Mouse (Mus musculus) liver, embryonic 13.5 days (tissue): ENCODE data around the gene Slc23a2. TPM values are rescaled to one million over a fixed set of nuclear protein-coding genes. Genes with fewer than 3 reads are reported as not detected.

Experiments
- ATAC-seq: fragments of 200-750 bp; cut with Nextera tagmentation; 2 replicates; pipeline ENCODE4 v1.8.0; 2017; ENCODE audit warnings: low read depth, mild to moderate bottlenecking, moderate number of reproducible peaks, moderate library complexity
- DNase-seq: peaks from one replicate; pipeline ENCODE4 v3.0.0; 2022
- H3K27ac ChIP-seq: fragments of 300-500 bp; sonication (generic); 2 replicates; pipeline ENCODE4 v1.5.1; 2015; ENCODE audit warnings: moderate library complexity, mild to moderate bottlenecking, inconsistent platforms
- H3K27me3 ChIP-seq: fragments of 300-500 bp; sonication (generic); 2 replicates; pipeline ENCODE4 v1.6.1; 2015; ENCODE audit warnings: mild to moderate bottlenecking, inconsistent platforms
- H3K36me3 ChIP-seq: fragments of 300-500 bp; sonication (generic); 2 replicates; pipeline ENCODE4 v1.6.1; 2015; ENCODE audit warnings: mild to moderate bottlenecking, inconsistent platforms
- H3K4me1 ChIP-seq: fragments of 300-500 bp; sonication (generic); replicated peaks from 2 replicates; pipeline ENCODE4 v1.6.1; 2015; ENCODE audit warnings: inconsistent platforms
- H3K4me2 ChIP-seq: fragments of 300-500 bp; sonication (generic); 2 replicates; pipeline ENCODE4 v1.6.1; 2015; ENCODE audit warnings: inconsistent platforms, mild to moderate bottlenecking, moderate library complexity
- H3K4me3 ChIP-seq: fragments of 300-500 bp; sonication (generic); replicated peaks from 2 replicates; pipeline ENCODE4 v1.5.1; 2015; ENCODE audit warnings: mild to moderate bottlenecking, inconsistent platforms
- H3K9ac ChIP-seq: fragments of 300-500 bp; sonication (generic); 2 replicates; pipeline ENCODE4 v1.6.1; 2015; ENCODE audit warnings: mild to moderate bottlenecking, inconsistent platforms
- H3K9me3 ChIP-seq: fragments of 300-500 bp; sonication (generic); replicated peaks from 2 replicates; pipeline ENCODE4 v1.6.1; 2016; ENCODE audit warnings: inconsistent platforms
- WGBS: fragments of 180-500 bp; shearing (Covaris S2); methylation state at CpG from one replicate; pipeline ENCODE4 v1.1.7; 2015; ENCODE audit not compliant: insufficient replicate concordance; 5-methylcytosine and 5-hydroxymethylcytosine counted together
- polyA plus RNA-seq: library from polyadenylated mRNA; unstranded; fragments of >200 nt; fragmentation: Nextera tagmentation; extraction: Ambion mirVana; gene quantifications from 2 replicates; pipeline ENCODE4 v1.2.1, GENCODE M21; 2015

The Slc23a2 gene
- polyA plus RNA-seq, 1 experiment from 2014 or later: 2.8 TPM

DNA sequence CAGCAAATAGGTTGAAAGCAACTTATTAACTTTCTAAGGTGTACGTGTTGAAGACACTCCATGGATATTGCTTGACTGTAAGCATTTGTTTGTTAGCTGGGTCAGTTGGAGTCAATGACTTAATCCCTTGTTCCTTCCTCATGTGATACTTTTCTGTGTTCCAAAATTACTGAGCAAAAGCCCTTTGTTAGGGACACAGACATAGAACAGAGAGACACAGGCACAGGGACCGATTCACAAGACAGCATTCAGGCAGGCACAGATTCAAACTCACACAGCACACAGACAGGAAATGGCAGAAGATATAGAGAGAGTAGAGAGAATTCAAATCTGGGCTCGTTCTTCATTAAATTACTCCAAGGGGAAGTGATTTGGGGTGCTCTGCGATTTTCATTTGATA lies 97.5 kb downstream of the Slc23a2 start:
- H3K27ac ChIP-seq: no peak overlapping the region
- H3K4me1 ChIP-seq: peaks cover 28% of the 10 kb centered on the region
- H3K4me2 ChIP-seq: no peak overlapping the region
- no peaks in the 10 kb centered on the region for H3K27me3 ChIP-seq
- no peaks in the 10 kb centered on the region for H3K36me3 ChIP-seq
- 50% methylated on average over 4 of the region's 4 CpGs for WGBS
- ATAC-seq (no peak), DNase-seq (no peak)
- no peak overlapping the region for H3K4me3 ChIP-seq
- no peak overlapping the region for H3K9ac ChIP-seq
- H3K9me3 ChIP-seq: no peaks in the 10 kb centered on the region

DNA sequence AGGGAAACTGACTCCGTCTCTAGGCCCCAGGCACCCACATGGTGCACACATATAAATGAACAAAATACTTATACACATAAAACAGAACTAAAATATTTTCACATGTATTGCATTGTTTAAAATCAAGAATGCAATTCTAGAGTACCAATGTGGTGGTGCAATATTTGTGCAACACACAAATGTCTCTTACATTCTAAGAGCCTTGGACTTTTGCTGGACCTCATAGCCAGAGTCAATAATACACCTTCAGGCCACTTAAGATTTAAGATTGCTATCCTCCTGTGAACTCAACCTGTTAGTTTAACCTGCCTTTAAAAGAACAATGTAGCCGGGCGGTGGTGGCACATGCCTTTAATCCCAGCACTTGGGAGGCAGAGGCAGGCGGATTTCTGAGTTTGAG lies 98.2 kb downstream of the Slc23a2 start:
- Histone ChIP-seq H3K27ac (no peak overlapping the region), H3K4me1 (peaks cover 21% of the 10 kb centered on the region), H3K9ac (no peak overlapping the region), H3K27me3 (no peaks in the 10 kb centered on the region), H3K9me3 (no peaks in the 10 kb centered on the region), H3K4me3 (no peak overlapping the region), H3K4me2 (no peak overlapping the region), H3K36me3 (no peaks in the 10 kb centered on the region)
- 79% methylated on average over 4 of the region's 4 CpGs for WGBS
- ATAC-seq: no peak
- DNase-seq: no peak

DNA sequence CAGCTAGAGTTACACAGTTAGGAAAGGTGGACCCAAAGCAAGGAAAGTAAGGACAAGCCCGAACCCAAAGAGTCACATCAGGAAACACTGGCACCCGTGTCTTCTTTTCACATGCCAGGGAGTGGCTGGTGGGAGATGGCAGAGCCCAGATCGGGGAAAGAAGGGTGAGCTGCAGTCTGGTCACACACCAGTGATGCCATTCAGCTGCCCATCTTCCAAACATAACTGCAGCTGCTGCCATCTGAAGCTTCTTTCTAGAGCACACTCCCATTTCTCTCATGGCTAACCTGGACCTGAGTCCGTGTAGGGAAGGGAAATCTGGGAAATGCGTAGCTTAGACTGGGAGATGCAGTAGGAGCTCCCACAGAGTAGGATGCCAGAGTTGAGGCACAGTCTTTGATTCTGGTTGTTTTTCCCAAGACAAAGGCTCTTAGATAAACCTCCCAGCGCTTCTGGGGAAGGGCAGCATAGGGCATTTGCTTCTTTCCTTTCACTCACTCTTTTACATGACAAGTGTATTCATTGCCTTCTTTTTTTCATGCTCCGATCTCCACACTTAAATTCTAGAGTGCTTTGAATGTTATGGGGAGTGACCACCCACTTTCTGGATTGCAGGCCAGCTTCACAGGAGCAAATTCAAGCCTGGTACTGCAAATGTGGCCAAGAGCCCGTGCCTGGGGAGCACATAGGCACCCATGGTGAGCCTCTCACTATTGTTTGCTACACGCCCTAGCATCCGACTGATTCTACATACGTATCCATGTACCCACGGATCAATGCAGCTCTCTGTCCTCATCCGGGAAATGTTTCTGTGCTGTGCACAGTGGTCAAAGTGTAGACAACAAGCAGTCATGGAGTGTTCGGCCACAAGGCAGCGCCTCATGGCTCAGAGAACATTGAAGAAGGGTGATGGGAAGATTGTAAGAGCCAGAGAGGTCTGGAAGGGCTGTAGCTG lies 100.3 kb downstream of the Slc23a2 start:
- Histone ChIP-seq H3K27ac (no peak overlapping the region), H3K36me3 (no peaks in the 10 kb centered on the region), H3K4me3 (no peak overlapping the region), H3K9ac (no peak overlapping the region), H3K9me3 (no peaks in the 10 kb centered on the region), H3K4me2 (no peak overlapping the region), H3K4me1 (peaks cover 22% of the 10 kb centered on the region), H3K27me3 (no peaks in the 10 kb centered on the region)
- ATAC-seq: no peak
- DNase-seq: no peak
- WGBS: 66% methylated on average over 15 of the region's 15 CpGs

DNA sequence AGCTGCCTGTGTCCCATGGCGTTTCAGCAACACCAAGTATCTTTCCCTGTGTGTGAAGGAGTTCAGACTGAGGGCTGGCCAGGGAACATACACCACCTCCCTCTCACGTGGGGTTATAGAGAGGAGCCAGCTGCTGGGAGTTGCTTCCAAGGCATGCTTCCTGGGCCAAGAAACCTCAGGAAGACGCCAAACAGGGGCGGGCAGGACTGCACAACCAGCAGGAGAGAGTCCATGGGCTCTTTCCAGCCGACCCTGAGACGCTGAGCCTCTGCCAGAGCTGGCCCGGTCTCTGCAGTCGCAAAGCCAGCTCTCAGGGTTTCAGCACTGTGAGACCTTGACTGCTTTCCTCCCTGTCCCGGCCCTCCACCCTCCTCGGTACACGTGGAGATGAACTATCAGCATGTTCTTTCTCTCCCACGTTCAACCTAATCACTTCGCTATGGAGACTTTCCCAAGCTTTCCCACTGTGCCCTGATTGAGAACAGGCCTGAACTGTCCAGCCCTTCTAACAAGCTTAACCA lies 101.7 kb downstream of the Slc23a2 start:
- no peak overlapping the region for H3K4me3 ChIP-seq
- ATAC-seq: no peak

DNA sequence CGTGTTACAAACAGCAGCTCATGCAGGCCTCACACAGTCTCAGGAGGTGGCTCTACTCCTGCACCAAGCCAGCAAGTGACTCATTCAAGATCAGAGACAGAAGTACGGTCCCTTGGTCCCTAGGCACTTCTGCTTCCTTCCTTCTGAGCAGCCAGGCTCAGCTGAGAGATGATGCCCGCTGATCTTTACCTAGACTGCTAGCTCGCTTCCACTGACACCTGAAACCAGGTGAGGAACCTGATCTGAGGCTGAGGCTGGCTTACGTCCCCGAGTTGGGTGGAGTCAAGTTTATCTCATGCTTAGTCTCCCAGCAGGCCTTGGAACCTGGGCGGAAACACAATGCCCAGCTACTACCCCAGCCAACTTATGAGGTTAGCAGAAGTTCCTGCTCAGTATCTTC lies 105.0 kb downstream of the Slc23a2 start:
- Histone ChIP-seq H3K4me2 (no peak overlapping the region), H3K9ac (no peak overlapping the region), H3K4me1 (peaks cover 25% of the 10 kb centered on the region), H3K36me3 (no peaks in the 10 kb centered on the region), H3K4me3 (no peak overlapping the region), H3K27ac (no peak overlapping the region), H3K9me3 (no peaks in the 10 kb centered on the region), H3K27me3 (no peaks in the 10 kb centered on the region)
- peak; percentile 29; the same call in 1 of the 2 replicates for ATAC-seq
- WGBS: 29% methylated on average over 7 of the region's 7 CpGs
- no peak for DNase-seq

More for the DNA sequence above, 101.7 kb downstream of the Slc23a2 start:
- Histone ChIP-seq H3K27me3 (no peaks in the 10 kb centered on the region), H3K9me3 (no peaks in the 10 kb centered on the region), H3K4me1 (peaks cover 12% of the 10 kb centered on the region), H3K36me3 (no peaks in the 10 kb centered on the region), H3K4me2 (no peak overlapping the region), H3K27ac (no peak overlapping the region), H3K9ac (no peak overlapping the region)
- WGBS: 57% methylated on average over 13 of the region's 13 CpGs
- DNase-seq: no peak

DNA sequence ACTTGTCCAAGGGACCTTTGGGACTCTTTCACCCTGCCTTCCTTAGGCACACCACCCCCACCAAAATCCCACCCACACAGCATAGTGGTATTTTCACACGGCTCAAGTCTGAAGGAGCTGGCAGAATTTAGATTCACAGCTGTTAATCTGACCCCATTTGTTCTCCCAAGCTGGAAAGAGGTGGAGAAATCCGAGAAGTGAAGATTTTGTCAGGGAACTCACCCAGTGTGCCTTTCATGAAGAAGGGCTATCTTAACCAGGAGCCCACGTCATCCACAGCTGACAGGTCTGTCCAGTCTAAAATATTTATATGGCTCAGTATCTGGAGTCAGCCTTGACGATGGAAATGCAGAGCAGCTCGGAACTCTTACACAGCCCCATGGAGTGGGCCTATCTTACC lies 108.6 kb downstream of the Slc23a2 start:
- Histone ChIP-seq H3K4me2 (no peak overlapping the region), H3K27me3 (peaks cover 1% of the 10 kb centered on the region), H3K36me3 (no peaks in the 10 kb centered on the region), H3K4me3 (no peak overlapping the region), H3K27ac (no peak overlapping the region), H3K4me1 (peaks cover 41% of the 10 kb centered on the region), H3K9me3 (no peaks in the 10 kb centered on the region), H3K9ac (no peak overlapping the region)
- ATAC-seq: no peak
- no peak for DNase-seq
- 72% methylated on average over 5 of the region's 5 CpGs for WGBS

- H3K4me1 ChIP-seq: peaks cover 45% of the 10 kb centered on the region
- DNase-seq (no peak), ATAC-seq (no peak)
- peaks cover 10% of the 10 kb centered on the region for H3K27me3 ChIP-seq
- H3K27ac ChIP-seq: 0 out of 2 replicates have a peak overlapping the region, but pooled peaks have one; percentile 47
- WGBS: 34% methylated on average over 11 of the region's 11 CpGs
- H3K9ac ChIP-seq: no peak overlapping the region
- H3K9me3 ChIP-seq: no peaks in the 10 kb centered on the region
- peak overlapping the region; percentile 10; the same call in 1 of the 2 replicates for H3K4me2 ChIP-seq
- H3K36me3 ChIP-seq: no peaks in the 10 kb centered on the region
- H3K4me3 ChIP-seq: no peak overlapping the region
Measured at GRCm38 (mm10) chr2:132035470-132035835, 109.5 kb downstream of the Slc23a2 start.

- H3K4me1 ChIP-seq: peaks cover 45% of the 10 kb centered on the region
- H3K9me3 ChIP-seq: no peaks in the 10 kb centered on the region
- H3K4me2 ChIP-seq: peak overlapping the region; percentile 10; the same call in 1 of the 2 replicates
- no peaks in the 10 kb centered on the region for H3K36me3 ChIP-seq
- H3K27ac ChIP-seq: peak overlapping the region; percentile 47
- no peak for DNase-seq
- WGBS: 32% methylated on average over 4 of the region's 4 CpGs
- peak; percentile 83 for ATAC-seq
- 0 out of 2 replicates have a peak overlapping the region, but pooled peaks have one; percentile 24 for H3K9ac ChIP-seq
- H3K27me3 ChIP-seq: peaks cover 16% of the 10 kb centered on the region
- H3K4me3 ChIP-seq: no peak overlapping the region
Measured at GRCm38 (mm10) chr2:132034590-132035469, 110.1 kb downstream of the Slc23a2 start.

GRCm38 (mm10) chr2:132031364-132032095 lies 113.4 kb downstream of the Slc23a2 start:
- Histone ChIP-seq H3K27ac (no peak overlapping the region), H3K4me3 (no peak overlapping the region), H3K9me3 (no peaks in the 10 kb centered on the region), H3K9ac (no peak overlapping the region), H3K4me2 (no peak overlapping the region), H3K36me3 (no peaks in the 10 kb centered on the region), H3K27me3 (peaks cover 49% of the 10 kb centered on the region), H3K4me1 (peaks cover 64% of the 10 kb centered on the region)
- DNase-seq (no peak), ATAC-seq (no peak)
- WGBS: 72% methylated on average over 11 of the region's 11 CpGs

- no peak for DNase-seq
- H3K9ac ChIP-seq: peak overlapping the region; percentile 39; the same call in 1 of the 2 replicates
- H3K36me3 ChIP-seq: no peaks in the 10 kb centered on the region
- H3K4me1 ChIP-seq: peaks cover 59% of the 10 kb centered on the region
- peak overlapping the region; percentile 62 for H3K4me3 ChIP-seq
- H3K9me3 ChIP-seq: no peaks in the 10 kb centered on the region
- 38% methylated on average over 23 of the region's 23 CpGs for WGBS
- no peak for ATAC-seq
- peak overlapping the region; percentile 90 for H3K4me2 ChIP-seq
- H3K27ac ChIP-seq: no peak overlapping the region
- peaks cover 49% of the 10 kb centered on the region for H3K27me3 ChIP-seq
Measured at GRCm38 (mm10) chr2:132030418-132031363, 114.2 kb downstream of the Slc23a2 start.
